Mouse (Mus musculus): ENCODE results near the gene Cdca8.

- TF ChIP-seq CTCF (IDR thresholded peaks at IDR 0.05; ENCODE audit: control insufficient read depth, insufficient read depth, low read length) (no peak), POLR2A (IDR thresholded peaks at IDR 0.05; ENCODE audit: borderline replicate concordance, control insufficient read depth, low read depth, low read length) (peak; percentile 65; the same call in 1 of the 2 replicates)
Observed at GRCm38 (mm10) chr4:124936613-124937471, 2.3 kb downstream of the Cdca8 start, which contains the start of gene 9930104L06Rik.
